Mouse (Mus musculus): Measurements from ENCODE around the gene Fth1.
"Not testable (repeated sequence)": the region's sequence is repeated elsewhere in the genome, so short reads cannot be mapped to it uniquely, and the experiment has no call there.

The Fth1 gene

DNA sequence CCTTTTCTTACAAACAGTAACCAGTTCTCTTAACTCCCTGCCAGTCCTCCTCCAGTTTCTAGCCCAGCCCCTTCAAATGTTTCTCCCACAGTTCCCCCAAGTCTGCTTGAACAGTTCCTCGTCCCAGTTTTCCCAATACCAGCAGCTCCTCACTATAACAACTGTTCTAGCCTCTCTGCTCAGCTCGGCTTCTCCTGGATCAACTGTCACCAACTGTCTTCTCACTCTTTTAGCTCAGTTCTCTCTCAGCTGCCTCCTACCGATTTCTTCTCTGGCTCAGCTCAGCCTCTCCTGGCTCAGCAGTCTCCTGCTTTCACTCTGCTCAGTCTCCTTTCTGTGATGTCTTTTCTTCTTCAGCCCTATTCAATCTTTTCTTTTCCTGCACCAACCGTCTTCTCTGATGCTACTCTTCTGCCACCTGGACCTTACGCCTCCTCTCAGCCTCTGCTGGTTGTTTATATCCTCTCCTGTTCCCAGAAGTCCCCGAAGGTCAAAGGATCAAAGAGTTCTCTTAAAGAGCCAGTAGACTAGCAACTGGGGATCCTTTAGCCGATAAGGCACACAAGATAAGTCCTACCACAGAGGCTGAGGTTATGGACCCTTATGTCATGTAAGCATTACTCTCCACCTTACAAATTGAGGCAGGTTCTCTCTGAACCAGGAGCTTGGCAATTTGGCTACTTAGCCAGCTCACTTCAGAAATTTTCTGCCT lies 16.0 kb upstream of the Fth1 start:
- no peak for DNase-seq

DNA sequence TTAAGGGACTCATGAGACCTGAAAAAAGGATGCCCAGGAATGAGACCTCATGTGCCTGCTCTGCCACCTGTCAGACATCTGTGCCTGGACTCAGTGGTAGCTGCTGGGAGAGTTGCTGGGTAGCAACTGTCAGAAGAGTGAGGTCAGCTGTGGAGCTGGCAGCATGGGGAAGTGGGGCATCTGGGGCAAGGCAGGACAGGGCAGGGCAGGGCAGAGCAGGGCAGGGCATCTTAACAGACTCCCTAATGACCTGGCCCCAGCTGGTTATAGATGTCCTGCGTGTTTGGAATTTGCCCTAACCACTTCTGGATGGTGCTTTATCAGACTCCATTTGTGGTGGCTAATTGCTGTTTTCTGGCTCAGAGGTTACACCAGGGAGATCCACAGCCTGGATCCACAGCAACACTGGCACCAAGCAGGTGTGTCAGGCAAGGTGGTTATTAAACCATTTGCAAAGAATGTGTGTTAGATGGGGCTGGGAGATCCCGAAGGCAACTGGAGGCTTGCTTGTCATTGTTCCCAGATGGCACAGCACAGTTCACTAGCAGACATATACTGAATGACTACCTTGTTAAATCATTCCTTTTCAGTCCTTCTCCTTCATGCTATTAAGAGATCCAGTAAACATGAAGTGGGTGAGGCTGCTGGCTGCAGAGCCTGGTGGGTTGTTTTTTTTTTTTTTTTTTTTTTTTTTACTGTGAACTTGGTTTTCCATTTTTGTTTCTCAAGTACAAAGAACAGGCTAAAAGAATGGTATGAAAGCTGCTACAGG lies 14.1 kb upstream of the Fth1 start:
- DNase-seq: no peak

DNA sequence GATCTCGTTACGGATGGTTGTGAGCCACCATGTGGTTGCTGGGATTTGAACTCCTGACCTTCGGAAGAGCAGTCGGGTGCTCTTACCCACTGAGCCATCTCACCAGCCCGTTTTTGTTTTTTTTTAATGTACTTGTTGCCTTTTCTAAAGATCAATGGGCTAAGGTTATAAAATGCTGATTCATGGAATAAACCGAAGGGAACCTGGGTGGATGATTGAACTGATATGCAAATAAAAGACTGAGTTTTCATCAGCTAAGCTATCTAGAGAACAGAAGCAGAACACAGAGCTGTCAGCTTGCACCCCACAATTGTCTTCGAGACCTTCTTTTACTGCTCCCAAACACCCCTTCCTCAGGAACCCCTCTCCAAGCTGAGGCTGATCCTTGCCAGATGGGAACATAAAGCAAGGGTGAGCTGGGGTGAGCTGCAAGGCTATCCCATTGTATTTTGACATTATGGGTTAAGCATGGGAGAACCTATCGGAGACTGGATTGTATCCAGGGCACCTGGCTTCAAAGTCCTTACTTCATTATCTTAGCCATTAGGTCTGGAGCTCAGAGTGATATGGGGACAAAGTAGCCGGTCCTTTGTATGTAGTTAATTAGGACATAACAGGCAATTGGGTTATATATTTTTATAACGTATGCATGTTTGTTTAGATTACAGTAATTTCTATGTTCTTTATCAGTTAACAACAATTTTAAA lies 12.2 kb upstream of the Fth1 start:
- DNase-seq: no peak

DNA sequence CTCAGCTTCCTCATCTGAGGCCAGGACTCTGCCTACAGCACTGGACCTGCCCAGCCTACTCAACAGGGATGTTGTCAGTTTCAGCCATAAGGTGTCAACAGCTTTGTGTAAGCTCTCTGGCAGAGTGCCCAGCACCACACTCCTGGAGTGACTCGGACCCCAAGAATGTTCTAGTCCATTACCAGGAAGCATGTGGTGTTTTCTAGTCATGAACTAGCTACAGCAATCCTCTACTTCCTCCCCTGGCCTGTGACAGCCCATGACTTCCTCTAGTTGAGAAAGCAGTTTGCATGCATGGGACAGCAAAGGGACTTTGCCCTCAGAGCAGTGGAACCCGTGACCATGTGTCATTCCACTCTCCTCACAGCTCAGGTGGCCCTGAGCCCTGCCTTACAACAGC lies 5.5 kb upstream of the Fth1 start:
- DNase-seq: not testable (repeated sequence)

DNA sequence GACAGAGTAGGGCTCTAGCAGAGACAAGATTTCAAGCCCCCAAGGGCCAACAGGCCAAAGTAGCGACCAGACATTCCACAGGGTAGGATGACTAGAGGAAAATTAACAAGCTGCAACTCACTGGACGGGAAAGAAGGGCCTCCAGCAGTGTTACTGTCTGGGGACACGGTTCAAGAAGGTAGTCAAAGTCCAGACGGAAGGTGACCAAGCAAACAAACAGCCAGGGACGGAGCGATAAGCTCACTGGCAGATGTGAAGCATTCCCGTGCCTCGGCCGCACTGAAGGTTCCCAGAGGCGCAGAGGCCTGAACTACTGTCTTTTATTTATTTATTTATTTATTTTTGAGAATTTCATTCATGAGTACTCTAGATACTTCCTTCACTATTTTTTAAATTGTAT lies 3.3 kb upstream of the Fth1 start:
- DNase-seq: no peak

DNA sequence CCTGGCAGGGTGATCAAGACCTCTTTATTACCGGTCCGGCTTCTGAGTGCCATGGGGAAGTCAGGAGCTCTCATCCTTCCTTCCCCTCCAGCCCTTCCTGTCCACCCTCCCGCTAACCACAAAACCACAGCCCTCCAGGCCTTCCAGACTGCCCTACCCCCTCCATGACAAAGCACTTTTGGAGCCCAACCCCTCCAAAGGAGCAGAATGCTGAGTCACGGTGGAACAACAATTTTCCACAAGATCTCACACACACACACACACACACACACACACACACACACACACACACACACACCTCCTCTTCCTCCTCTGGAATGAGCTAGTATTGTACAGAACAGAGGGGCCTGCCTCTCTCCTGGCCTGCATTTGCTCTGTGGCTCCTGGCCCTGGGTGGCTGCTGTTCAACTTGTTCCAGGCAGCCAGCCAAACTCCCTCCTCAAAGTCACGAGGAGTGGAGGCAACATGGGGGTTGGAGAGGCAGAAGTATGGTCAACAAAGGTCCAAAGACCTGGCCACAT lies 1.9 kb upstream of the Fth1 start:
- DNase-seq: peak; percentile 27

DNA sequence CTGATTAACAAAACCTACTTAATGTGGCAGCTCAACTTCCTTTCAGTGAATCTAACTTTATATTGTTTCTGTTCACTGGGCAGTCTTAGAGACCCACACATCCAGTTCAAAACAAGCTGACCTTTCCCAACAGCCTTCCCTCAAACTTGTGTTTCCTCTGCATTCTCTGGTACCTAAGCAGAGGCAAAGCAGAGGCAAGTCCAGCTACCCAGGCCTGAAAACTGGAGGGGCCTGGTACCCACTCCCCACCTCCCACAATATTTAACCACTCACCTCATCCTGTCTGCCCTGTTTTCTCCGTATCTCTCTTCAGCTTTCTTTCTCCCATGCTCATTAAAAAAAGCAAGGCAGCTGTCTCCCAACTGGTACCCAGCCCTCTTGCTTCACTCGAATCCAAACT lies 1.2 kb upstream of the Fth1 start:
- no peak for DNase-seq

DNA sequence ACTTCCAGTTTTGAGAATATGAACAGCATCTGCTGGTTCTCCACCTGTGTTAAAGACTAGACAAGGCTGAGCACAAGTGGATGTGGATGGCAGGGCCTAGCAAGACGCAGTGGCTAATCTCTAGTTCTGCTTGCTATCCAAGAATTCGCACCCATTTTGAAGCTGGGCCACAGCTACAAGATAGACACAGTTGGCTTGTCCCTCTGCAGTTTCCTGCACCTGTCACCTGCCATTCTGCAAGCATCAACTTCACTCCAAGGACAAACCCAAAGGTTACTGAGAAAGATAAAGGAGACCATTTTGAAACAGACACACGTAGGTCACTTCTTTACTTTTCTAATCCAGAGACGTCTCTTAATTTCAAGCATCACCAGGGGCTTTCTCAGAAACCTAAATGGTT lies 1.2 kb downstream of the Fth1 start:
- DNase-seq: no peak

DNA sequence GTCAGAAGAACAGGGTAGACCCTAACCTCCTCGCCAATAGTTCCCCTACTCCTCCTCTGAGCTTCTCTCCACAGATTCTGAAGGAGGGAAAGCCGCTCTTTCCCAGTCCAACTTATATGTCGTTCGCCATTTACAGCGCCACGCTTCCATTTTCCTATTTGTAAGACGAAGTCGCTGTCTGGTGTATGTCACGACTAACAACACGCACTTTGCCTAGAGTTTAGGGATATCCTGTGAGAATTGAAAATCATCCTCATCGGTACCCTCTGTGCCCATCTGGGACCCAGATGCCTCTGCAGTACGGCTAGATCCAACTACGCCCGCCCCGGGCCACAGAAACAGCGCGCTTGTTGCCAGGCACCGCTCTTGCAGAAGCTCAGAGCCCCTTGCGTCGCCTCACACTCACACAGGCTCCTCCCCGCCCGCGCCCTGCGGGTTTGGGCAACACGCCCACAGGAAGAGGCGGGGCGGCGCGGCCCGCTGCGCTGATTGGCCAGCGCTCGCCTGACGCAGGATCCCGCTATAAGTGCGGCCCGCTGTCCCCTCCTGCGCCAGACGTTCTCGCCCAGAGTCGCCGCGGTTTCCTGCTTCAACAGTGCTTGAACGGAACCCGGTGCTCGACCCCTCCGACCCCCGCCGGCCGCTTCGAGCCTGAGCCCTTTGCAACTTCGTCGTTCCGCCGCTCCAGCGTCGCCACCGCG lies 1.9 kb downstream of the Fth1 start:
- DNase-seq: peak; percentile 100

DNA sequence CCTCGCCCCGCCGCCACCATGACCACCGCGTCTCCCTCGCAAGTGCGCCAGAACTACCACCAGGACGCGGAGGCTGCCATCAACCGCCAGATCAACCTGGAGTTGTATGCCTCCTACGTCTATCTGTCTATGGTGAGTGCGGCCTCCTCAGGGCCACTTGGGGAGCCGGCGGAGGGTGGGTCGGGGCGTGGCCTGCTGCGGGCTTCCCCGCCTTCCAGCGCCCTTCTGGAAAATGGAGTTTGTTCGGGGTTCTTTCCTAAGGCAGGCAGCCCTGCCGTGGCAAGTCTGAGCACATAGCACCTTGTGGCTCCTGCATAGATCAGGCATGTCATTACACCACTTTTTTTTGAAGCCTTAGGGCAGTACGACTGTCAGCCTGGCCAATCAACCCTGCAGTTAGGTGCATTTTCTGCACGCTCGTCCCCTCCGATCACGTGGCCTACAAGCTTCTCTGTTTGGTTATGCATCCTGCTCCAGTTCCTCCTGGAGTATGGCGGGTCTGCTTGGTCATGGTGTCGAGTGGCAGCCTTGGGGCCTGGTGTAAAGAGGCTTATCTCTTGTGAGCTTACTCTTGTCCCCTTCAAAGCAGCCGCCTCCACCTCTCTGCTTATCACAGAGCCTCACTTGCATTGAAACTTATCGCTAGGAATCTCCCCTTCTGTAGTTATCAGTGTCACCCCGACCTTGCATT lies 2.6 kb downstream of the Fth1 start:
- DNase-seq: peak; percentile 73

DNA sequence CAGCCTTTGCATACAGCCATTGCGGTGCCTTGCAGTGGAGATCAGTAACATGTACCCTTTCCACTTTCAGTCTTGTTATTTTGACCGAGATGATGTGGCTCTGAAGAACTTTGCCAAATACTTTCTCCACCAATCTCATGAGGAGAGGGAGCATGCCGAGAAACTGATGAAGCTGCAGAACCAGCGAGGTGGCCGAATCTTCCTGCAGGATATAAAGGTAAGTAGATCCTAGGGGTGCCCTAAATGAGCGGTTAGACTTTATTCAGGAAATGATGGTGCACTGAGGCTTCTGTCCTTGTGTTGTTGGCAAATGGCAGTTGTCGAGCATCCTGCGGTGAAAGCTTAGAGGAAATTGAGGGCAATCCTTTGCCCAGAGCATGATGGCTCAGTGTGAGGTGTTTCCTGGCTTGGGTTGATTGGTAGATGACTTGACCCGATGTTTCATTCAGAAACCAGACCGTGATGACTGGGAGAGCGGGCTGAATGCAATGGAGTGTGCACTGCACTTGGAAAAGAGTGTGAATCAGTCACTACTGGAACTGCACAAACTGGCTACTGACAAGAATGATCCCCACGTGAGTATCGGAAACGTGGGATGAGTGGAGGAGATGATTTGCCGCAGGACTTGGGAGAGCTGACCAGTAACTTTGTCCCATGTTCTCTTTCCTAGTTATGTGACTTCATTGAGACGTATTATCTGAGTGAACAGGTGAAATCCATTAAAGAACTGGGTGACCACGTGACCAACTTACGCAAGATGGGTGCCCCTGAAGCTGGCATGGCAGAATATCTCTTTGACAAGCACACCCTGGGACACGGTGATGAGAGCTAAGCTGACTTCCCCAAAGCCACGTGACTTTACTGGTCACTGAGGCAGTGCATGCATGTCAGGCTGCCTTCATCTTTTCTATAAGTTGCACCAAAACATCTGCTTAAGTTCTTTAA lies 4.0 kb downstream of the Fth1 start:
- no peak for DNase-seq

DNA sequence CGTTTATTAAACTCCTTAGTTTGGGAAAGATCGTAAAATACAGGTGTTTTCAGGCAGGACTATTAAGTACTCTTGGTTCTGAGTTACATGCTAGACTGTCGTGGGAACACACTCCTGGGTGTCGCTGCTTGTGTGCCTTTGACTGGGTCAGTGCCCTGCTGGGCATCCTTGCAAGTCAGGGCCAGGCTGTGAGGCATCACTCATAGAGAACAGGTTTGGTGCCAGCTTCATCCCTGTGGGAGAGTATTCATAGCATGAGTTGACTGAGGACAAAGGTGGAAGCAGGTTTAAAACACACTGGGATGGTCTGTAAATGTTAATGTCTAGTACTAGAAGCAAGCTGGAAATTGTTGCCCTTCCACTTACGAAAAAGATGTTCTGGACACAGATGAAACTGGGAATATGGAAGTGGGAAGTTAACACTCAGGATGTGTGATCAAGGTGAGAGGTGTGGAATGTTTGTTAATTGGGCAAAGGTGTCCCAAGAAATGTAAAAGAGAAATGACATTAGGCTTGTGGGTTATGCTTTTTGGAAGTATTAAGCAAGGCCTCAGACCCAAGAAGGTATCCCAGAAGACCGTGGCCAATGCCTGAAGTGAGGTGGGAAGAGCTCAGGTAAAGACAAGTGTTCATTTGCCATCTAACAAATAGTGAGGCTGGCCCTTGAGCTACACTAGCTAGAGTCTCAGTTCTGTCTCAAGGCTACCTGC lies 4.9 kb downstream of the Fth1 start:
- DNase-seq: no peak

DNA sequence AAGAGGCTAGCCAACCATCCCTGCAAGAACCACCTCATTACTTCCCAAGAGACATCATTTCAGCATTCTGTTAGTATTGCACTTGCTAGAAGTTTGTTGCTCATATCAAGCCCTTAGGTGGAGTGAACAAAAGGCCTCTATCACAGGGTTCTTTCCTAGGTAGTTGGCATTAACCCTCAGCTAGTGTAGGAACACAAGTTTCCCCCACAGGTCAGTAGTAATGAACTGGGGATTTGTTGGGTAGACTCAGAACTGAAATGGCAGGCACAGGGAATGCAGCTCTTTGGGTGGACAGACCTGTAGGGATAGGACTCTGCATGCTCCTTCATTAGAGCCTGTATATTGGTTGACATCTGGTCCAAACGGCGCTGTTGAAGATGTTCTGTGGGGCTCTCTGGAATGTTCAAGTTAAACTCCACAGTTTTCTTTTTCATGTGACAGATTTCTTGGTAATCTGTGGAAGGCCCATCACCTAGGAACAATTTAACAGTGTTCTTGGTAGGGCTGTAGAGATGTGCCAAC lies 5.6 kb downstream of the Fth1 start:
- DNase-seq: no peak

DNA sequence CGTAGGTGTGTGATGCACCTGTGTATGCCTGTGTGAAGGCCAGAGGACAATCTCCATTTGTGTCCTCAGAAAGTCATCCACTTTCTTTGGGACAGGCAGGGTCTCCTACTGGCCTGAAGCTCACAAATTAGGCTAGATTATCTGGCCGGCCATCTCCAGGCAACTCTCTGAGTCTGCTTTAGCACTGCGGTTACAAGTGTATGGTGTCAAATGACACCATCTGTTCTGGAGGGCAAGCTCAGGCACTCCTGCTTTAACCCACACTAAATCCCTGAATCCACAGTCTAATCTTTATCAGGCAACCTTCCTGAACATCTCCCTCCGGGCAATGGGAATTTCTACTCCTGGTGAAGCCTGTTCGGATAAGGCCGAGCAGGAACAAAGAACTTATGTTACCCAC lies 6.8 kb downstream of the Fth1 start:
- DNase-seq: peak; percentile 39

DNA sequence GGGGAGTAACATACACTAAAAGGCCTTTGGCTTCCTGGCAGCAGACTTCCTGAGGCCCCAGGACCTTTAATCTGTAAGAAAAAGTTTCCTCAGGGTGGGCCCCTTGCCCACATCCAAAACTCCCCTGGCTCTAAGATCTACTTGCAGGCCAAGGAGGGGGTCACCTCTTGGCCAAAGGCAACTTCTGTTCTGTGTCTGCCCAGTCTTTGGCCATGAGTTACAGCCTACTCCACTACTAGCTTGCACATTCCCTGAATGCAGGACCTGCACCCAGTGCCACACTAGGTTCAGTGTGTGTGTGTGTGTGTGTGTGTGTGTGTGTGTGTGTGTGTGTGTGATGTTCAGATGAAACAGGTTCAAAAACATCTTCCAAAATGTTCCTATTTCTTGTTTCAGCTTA lies 7.2 kb downstream of the Fth1 start:
- DNase-seq: no peak

DNA sequence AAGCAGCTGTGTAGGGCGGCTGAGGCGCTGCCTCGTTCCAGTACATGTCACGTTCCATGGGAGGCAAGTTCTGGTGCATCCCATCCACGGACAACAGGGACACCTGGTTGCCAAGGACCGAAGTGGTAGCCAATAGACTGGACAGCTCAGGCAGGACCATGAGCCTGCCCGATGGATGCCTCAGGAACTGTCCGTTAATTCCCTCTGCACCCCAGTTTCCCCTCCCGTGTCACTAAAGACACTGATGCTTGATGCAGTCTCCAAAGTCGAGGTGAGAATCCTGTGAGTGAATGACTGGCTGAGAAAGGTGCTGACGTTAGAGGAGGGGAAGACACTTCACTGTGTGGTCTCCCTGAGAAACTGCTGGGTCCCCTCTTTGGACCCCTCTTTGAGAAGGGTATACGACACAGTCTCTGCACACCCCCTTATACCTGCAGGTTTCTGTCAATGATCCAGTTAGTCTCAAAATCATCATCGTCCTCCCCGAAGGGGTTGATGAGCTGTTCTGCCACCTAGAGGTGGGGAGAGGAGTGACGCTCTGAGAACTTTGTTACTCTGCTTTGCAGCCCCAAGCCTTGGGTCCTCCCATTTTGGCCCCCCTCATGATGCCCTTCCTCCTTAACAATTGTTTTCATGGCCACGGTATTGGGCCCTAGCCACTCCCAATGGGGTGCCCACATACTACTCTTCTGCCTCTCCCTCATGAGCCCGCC lies 8.9 kb downstream of the Fth1 start:
- peak; percentile 38 for DNase-seq

DNA sequence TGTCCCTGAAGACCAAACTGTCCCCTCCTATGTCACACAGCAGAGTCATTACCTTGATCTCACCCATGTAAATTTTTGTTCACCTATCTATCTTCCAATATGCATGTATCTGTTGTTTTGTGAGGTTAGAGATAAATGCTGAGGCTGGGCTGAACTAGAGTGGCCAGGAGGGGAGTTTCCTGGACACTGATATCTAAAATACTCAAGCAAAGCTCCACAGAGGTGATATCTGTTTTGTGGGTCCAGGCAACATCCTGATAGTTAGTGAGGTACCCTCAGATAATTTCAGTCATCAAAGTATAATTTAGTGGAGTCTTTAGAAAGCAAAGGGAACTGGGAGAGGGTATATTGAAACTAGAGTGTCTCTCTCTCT lies 9.5 kb downstream of the Fth1 start:
- no peak for DNase-seq

DNA sequence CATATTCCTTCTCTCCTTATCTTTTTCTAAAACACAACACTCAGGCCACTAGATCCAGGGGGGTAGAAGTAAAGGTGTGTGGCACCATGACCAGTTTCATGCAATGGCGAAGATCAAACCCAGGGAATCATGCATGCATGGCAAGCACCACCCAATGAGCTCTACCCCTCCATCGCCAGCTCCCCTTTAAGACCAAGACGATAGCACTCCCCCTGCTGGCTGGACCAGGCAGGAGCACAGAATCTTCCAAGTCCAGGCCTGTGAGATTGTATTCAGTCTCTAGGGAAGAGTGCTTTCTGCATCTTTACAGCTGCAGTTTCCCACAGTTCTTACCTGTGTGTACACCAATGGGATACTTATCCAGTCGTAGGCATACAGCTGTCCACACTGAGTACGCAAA lies 10.9 kb downstream of the Fth1 start:
- DNase-seq: peak; percentile 85

Data from embryo, embryonic 11 days (tissue).